Mouse (Mus musculus) kidney, embryonic 15.5 days (tissue): Measurements from ENCODE around the gene Mpdu1. TPM values are rescaled to one million over a fixed set of nuclear protein-coding genes. Genes with fewer than 3 reads are reported as not detected.

Source experiments
- ATAC-seq: fragments of 200-750 bp; cut with Nextera tagmentation; replicated peaks from 2 replicates; pipeline ENCODE4 v1.8.0; 2017; ENCODE audit warnings: moderate TSS enrichment; ENCODE audit not compliant: low FRiP score
- H3K27ac ChIP-seq: fragments of 300-500 bp; sonication (generic); 2 replicates; pipeline ENCODE4 v1.5.1; 2015; ENCODE audit warnings: mild to moderate bottlenecking, inconsistent platforms
- H3K27me3 ChIP-seq: fragments of 300-500 bp; sonication (generic); 2 replicates; pipeline ENCODE4 v1.6.1; 2015; ENCODE audit warnings: inconsistent platforms
- H3K36me3 ChIP-seq: fragments of 300-500 bp; sonication (generic); 2 replicates; pipeline ENCODE4 v1.6.1; 2015; ENCODE audit warnings: inconsistent platforms
- H3K4me1 ChIP-seq: fragments of 300-500 bp; sonication (generic); 2 replicates; pipeline ENCODE4 v1.6.1; 2015; ENCODE audit warnings: inconsistent platforms
- H3K4me2 ChIP-seq: fragments of 300-500 bp; sonication (generic); 2 replicates; pipeline ENCODE4 v1.6.1; 2015; ENCODE audit warnings: moderate library complexity, mild to moderate bottlenecking, inconsistent platforms
- H3K4me3 ChIP-seq: fragments of 300-500 bp; sonication (generic); replicated peaks from 2 replicates; pipeline ENCODE4 v1.5.1; 2015; ENCODE audit warnings: mild to moderate bottlenecking, inconsistent platforms
- H3K9ac ChIP-seq: fragments of 300-500 bp; sonication (generic); 2 replicates; pipeline ENCODE4 v1.6.1; 2015; ENCODE audit warnings: mild to moderate bottlenecking, inconsistent platforms
- H3K9me3 ChIP-seq: fragments of 300-500 bp; sonication (generic); replicated peaks from 2 replicates; pipeline ENCODE4 v1.6.1; 2016; ENCODE audit warnings: inconsistent platforms
- WGBS: fragments of 180-500 bp; shearing (Covaris S2); methylation state at CpG from one replicate; pipeline ENCODE4 v1.1.7; 2015; ENCODE audit warnings: mixed read lengths; 5-methylcytosine and 5-hydroxymethylcytosine counted together
- polyA plus RNA-seq: library from polyadenylated mRNA; unstranded; fragments of >200 nt; fragmentation: Nextera tagmentation; extraction: Ambion mirVana; gene quantifications from 2 replicates; pipeline ENCODE4 v1.2.1, GENCODE M21; 2015

The Mpdu1 gene
- polyA plus RNA-seq = 71.8 and 78.0 TPM in 2 replicates

GRCm38 (mm10) chr11:69662213-69662966 lies at the start of gene Mpdu1:
Mpdu1 (minus strand) TSS chr11:69662642.
- Histone ChIP-seq H3K9ac (peak within 1 kb of the TSS; percentile 56), H3K27me3 (no peaks in the 10 kb centered on the region), H3K4me3 (peak within 1 kb of the TSS; percentile 67), H3K4me1 (peaks cover 28% of the 10 kb centered on the region), H3K4me2 (peak within 1 kb of the TSS; percentile 59), H3K9me3 (no peaks in the 10 kb centered on the region), H3K27ac (peak within 1 kb of the TSS; percentile 97), H3K36me3 (peaks cover 66% of the 10 kb centered on the region)
- WGBS = under 1% methylated on average over 48 of the region's 48 CpGs
- peak; percentile 96 for ATAC-seq

GRCm38 (mm10) chr11:69711082-69711481 lies 48.6 kb upstream of the Mpdu1 start:
- 67% methylated on average over 2 of the region's 2 CpGs for WGBS

GRCm38 (mm10) chr11:69710470-69710869 lies 48.0 kb upstream of the Mpdu1 start:
- no peaks in the 10 kb centered on the region for H3K9me3 ChIP-seq
- WGBS = 72% methylated on average over 3 of the region's 3 CpGs
- H3K9ac ChIP-seq = no peak overlapping the region
- H3K36me3 ChIP-seq = no peaks in the 10 kb centered on the region
- no peak for ATAC-seq
- H3K4me3 ChIP-seq = no peak overlapping the region
- no peak overlapping the region for H3K4me2 ChIP-seq
- H3K27ac ChIP-seq = no peak overlapping the region
- H3K27me3 ChIP-seq = no peaks in the 10 kb centered on the region
- peaks cover 30% of the 10 kb centered on the region for H3K4me1 ChIP-seq

More at GRCm38 (mm10) chr11:69711082-69711481, 48.6 kb upstream of the Mpdu1 start:
- H3K27me3 ChIP-seq = no peaks in the 10 kb centered on the region
- no peak overlapping the region for H3K4me2 ChIP-seq
- no peaks in the 10 kb centered on the region for H3K36me3 ChIP-seq
- H3K4me3 ChIP-seq = no peak overlapping the region
- no peak overlapping the region for H3K9ac ChIP-seq
- H3K9me3 ChIP-seq = no peaks in the 10 kb centered on the region
- peaks cover 37% of the 10 kb centered on the region for H3K4me1 ChIP-seq
- no peak for ATAC-seq
- H3K27ac ChIP-seq = no peak overlapping the region

- 56% methylated on average over 11 of the region's 11 CpGs for WGBS
- ATAC-seq = no peak
- no peak overlapping the region for H3K9ac ChIP-seq
Observed at GRCm38 (mm10) chr11:69709554-69710446, 47.4 kb upstream of the Mpdu1 start.

GRCm38 (mm10) chr11:69708614-69709265 lies 46.3 kb upstream of the Mpdu1 start:
- Histone ChIP-seq H3K9me3 (no peaks in the 10 kb centered on the region), H3K4me3 (no peak overlapping the region), H3K36me3 (no peaks in the 10 kb centered on the region), H3K27me3 (no peaks in the 10 kb centered on the region), H3K4me1 (peaks cover 21% of the 10 kb centered on the region), H3K27ac (no peak overlapping the region), H3K9ac (no peak overlapping the region), H3K4me2 (no peak overlapping the region)
- no peak for ATAC-seq
- 76% methylated on average over 3 of the region's 3 CpGs for WGBS

More at GRCm38 (mm10) chr11:69709554-69710446, 47.4 kb upstream of the Mpdu1 start:
- Histone ChIP-seq H3K27ac (no peak overlapping the region), H3K36me3 (no peaks in the 10 kb centered on the region), H3K9me3 (no peaks in the 10 kb centered on the region), H3K4me1 (peaks cover 24% of the 10 kb centered on the region), H3K4me3 (no peak overlapping the region), H3K4me2 (no peak overlapping the region), H3K27me3 (no peaks in the 10 kb centered on the region)

GRCm38 (mm10) chr11:69707873-69708381 lies 45.5 kb upstream of the Mpdu1 start:
- Histone ChIP-seq H3K36me3 (no peaks in the 10 kb centered on the region), H3K27ac (no peak overlapping the region), H3K27me3 (no peaks in the 10 kb centered on the region), H3K4me2 (no peak overlapping the region), H3K4me1 (peaks cover 13% of the 10 kb centered on the region; the same call in 1 of the 2 replicates), H3K4me3 (no peak overlapping the region), H3K9me3 (no peaks in the 10 kb centered on the region), H3K9ac (no peak overlapping the region)
- 88% methylated on average over 4 of the region's 4 CpGs for WGBS
- ATAC-seq = no peak

- no peak overlapping the region for H3K27ac ChIP-seq
- no peak overlapping the region for H3K9ac ChIP-seq
- no peaks in the 10 kb centered on the region for H3K9me3 ChIP-seq
- H3K36me3 ChIP-seq = no peaks in the 10 kb centered on the region
- H3K4me3 ChIP-seq = no peak overlapping the region
- no peak for ATAC-seq
- peaks cover 11% of the 10 kb centered on the region; the same call in 1 of the 2 replicates for H3K4me1 ChIP-seq
- no peaks in the 10 kb centered on the region for H3K27me3 ChIP-seq
- H3K4me2 ChIP-seq = no peak overlapping the region
- WGBS = 92% methylated on average over 4 of the region's 4 CpGs
Observed at GRCm38 (mm10) chr11:69707480-69707847, 45.0 kb upstream of the Mpdu1 start.

- H3K4me3 ChIP-seq = no peak overlapping the region
- no peak overlapping the region for H3K27ac ChIP-seq
- H3K4me1 ChIP-seq = peaks cover 11% of the 10 kb centered on the region; the same call in 1 of the 2 replicates
- H3K36me3 ChIP-seq = no peaks in the 10 kb centered on the region
- no peaks in the 10 kb centered on the region for H3K27me3 ChIP-seq
- H3K9me3 ChIP-seq = no peaks in the 10 kb centered on the region
- ATAC-seq = no peak
- no peak overlapping the region for H3K4me2 ChIP-seq
- H3K9ac ChIP-seq = no peak overlapping the region
- WGBS = 57% methylated on average over 6 of the region's 6 CpGs
Observed at GRCm38 (mm10) chr11:69706775-69707479, 44.5 kb upstream of the Mpdu1 start.

- no peak overlapping the region for H3K27ac ChIP-seq
- no peak overlapping the region for H3K4me2 ChIP-seq
- no peaks in the 10 kb centered on the region for H3K27me3 ChIP-seq
- no peaks in the 10 kb centered on the region for H3K9me3 ChIP-seq
- H3K36me3 ChIP-seq = no peaks in the 10 kb centered on the region
- H3K9ac ChIP-seq = no peak overlapping the region
- no peak for ATAC-seq
- WGBS = 37% methylated on average over 2 of the region's 2 CpGs
- H3K4me3 ChIP-seq = no peak overlapping the region
- H3K4me1 ChIP-seq = peaks cover 9% of the 10 kb centered on the region; the same call in 1 of the 2 replicates
Observed at GRCm38 (mm10) chr11:69704613-69705010, 42.2 kb upstream of the Mpdu1 start.

GRCm38 (mm10) chr11:69703814-69704612 lies 41.6 kb upstream of the Mpdu1 start:
- Histone ChIP-seq H3K36me3 (no peaks in the 10 kb centered on the region), H3K27me3 (no peaks in the 10 kb centered on the region), H3K9ac (no peak overlapping the region), H3K4me3 (no peak overlapping the region), H3K4me2 (no peak overlapping the region), H3K4me1 (peaks cover 8% of the 10 kb centered on the region; the same call in 1 of the 2 replicates), H3K27ac (no peak overlapping the region), H3K9me3 (no peaks in the 10 kb centered on the region)
- WGBS = 66% methylated on average over 8 of the region's 8 CpGs
- ATAC-seq = no peak
